Mouse (Mus musculus) lung, postnatal 14 days (tissue): ENCODE measurements at regions not wholly inside any gene's neighbourhood (a gene's known extent, or its start where the extent isn't known, plus 50 kb on each side); places are given as distances from the start of the nearest gene placed in this dataset.
"Not testable (repeated sequence)": the region's sequence is repeated elsewhere in the genome, so short reads cannot be mapped to it uniquely, and the experiment has no call there.

Experiments used
- DNase-seq: peaks from one replicate; pipeline ENCODE4 v3.0.0; 2021

- no peak for DNase-seq
These were observed 234.8 kb upstream of the Adarb2 start for GRCm38 (mm10) chr13:7967886-7968285.

GRCm38 (mm10) chr13:7994198-7994597, 208.5 kb upstream of the Adarb2 start:
- no peak for DNase-seq

GRCm38 (mm10) chr13:8030096-8030495, 172.6 kb upstream of the Adarb2 start:
- DNase-seq = not testable (repeated sequence)

GRCm38 (mm10) chr13:8050930-8051495, 151.7 kb upstream of the Adarb2 start:
- DNase-seq = no peak

GRCm38 (mm10) chr13:8056122-8056818, 146.4 kb upstream of the Adarb2 start:
- DNase-seq = no peak

GRCm38 (mm10) chr13:8087154-8087553, 115.5 kb upstream of the Adarb2 start:
- no peak for DNase-seq

- peak; percentile 2 for DNase-seq
These were observed 113.1 kb upstream of the Adarb2 start for GRCm38 (mm10) chr13:8089519-8089918.

GRCm38 (mm10) chr13:8108701-8109100, 94.0 kb upstream of the Adarb2 start:
- no peak for DNase-seq

GRCm38 (mm10) chr13:8112953-8113352, 89.7 kb upstream of the Adarb2 start:
- DNase-seq = no peak

- DNase-seq = no peak
These were observed 83.7 kb upstream of the Adarb2 start for GRCm38 (mm10) chr13:8119013-8119412.

- no peak for DNase-seq
These were observed 82.7 kb upstream of the Adarb2 start for GRCm38 (mm10) chr13:8119986-8120385.

- no peak for DNase-seq
These were observed 67.9 kb upstream of the Adarb2 start for GRCm38 (mm10) chr13:8134764-8135163.

GRCm38 (mm10) chr13:8139396-8139795, 63.3 kb upstream of the Adarb2 start:
- DNase-seq = no peak

GRCm38 (mm10) chr13:8152168-8152567, 50.5 kb upstream of the Adarb2 start:
- no peak for DNase-seq
